In the genomic region with DNA sequence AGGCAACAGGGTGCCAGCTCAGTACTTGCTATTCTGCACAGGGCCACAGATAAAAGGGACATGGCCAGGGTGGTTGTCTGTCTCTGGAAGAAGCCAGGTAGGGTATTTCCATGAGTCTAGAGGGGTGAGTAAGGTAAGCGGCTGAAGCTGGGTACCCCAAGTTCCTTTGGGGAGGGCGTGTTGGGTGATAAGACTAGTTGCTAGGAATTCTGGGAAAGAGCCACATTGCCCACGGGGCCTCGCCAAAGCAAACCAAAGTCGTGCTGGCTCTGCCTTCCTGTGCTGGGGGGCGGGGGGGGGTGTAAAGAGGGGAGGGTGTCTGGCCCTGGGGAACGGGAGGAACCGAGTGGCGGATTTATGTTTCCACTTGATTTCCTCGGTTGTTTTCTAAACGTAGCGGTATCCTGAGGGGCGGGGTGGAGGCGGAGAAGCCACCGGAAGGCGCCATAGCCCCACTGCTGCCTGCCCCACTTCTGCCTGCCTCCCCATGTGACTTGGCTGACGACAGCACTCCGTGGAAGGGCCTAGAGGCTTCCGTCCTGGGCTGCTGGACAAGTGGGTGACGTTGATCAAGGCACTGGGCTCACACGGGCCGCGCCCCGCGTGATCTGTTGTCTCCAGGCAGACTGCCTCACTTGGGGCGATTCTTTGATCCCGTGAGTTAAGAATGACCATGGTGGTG, we compare ENCODE assay signal across 1 mouse cellular context.
TF ChIP-seq lines count a peak whose summit lies in the region.

No protein-coding gene starts in this region.

TF ChIP-seq in ES-E14, 5 proteins besides CTCF, POLR2A, EP300 and RAD21:
- TF ChIP-seq HCFC1 (IDR thresholded peaks at IDR 0.05; ENCODE audit: borderline replicate concordance, insufficient read depth, low read length) (no peak), ZC3H11A (IDR thresholded peaks at IDR 0.05; ENCODE audit: borderline replicate concordance, low read depth, low read length) (no peak), CHD2 (IDR thresholded peaks at IDR 0.05; ENCODE audit: low read depth, low read length) (no peak), MAFK (IDR thresholded peaks at IDR 0.05; ENCODE audit: insufficient read depth, low read depth, low read length) (no peak), ZNF384 (IDR thresholded peaks at IDR 0.05; ENCODE audit: low read depth, low read length) (no peak)
